Mouse (Mus musculus) urinary bladder, adult 18-20 months (tissue): ENCODE data around the gene Vps8.

Experiments
- DNase-seq, 2 experiments: peaks; one replicate each; pipeline ENCODE4 v3.0.0; 2022; ENCODE audit warnings: low spot score in 2 of 2, mixed read lengths in 2 of 2

The Vps8 gene

DNA sequence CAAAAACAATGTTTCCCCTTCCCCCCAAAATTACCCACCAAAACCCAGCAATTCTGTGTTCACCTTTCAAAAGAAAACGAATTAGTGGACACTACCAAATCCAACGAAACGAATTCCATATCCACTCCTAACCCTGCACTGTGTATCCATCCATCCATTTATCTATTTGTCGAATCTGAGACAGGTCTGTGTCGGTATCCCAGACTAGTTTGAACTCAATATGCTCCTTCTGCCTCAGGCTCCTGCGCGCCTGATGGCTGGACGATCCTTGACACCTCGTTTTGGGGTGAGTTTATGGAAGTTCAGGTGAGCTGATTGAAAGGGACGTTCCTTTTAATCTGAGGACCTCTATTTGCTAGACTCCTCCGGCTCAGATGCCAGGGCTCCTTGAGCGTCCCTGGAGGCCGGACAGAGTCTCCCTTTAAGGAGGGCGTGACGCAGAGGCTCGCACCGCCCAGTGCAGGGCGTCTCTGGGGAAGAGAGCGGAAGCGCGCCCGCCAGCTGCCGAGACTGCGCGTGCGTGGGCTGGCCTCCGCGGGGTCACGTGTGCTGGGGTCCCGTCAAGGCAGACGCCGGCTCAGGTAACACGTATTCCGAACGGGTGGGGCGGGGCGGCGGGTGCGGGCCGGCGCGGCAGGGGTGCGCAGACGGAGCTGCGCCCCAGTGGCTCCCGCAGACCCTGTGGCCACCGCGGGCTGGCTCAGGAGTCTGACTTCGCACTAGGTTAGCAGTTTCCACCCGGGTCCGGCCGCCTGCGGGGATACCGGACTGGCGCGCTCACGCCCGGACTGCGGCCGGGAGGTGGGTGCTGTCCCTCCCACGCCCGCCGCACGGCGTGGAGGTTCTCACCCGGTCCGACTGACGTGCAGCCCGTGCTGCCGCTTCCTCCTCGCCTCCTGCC is at the start of gene Vps8:
Gene Vps8 (plus strand): TSS at position 474 of the 901 bp plus-strand sequence.
- DNase-seq = peak; percentile 84 to 86

DNA sequence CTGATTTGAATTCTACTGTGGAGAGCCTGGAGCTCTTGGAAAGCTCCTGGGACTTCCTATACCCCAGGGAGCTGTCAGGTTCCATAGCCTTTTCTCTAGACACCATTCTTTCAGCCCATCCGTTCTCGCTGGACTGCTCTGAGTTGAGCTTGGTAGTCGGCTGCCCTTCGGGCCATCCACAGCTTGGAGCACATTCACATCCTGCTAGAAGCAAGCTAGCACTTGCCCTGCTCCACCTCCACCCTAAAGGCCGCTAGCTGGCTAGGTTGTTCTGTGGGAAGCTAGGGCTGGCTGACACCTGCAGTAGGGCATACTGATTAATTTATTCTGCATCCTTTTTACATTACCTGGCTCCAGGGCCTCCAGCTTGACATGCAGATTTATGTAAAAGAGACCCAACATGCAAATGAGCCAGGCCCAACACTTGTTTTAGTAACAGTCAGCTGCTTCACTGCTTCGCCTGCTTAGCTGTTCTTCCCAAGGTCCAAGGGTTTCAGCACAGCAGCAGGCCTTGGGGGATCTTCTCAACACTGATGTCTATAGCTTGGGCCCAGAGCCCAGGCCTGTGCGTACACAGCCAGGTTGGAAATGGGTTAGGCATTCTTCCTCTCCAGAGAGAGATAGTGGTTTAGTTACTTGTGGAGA is 49.5 kb upstream of the Vps8 start:
- DNase-seq = peak in 1 of 2 experiments; percentile 64

DNA sequence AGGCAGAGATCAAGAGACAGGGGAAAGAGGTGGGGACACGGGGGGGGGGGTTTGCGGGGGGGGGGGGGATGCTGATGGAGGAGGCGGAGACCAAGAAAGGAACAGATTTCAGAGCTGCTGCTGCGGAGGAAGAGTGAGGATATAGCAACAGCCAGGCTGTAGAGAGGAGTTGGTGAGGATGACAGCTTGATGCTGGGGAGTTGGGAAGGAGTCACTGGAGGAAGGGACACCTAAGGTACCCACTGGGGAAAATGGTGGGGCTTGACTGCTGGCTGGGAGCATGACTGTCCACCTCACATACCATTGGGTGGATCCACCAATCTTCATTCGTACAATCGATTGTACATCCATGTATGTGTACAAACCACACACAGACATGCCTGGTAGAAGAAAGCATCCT is 48.9 kb upstream of the Vps8 start:
- no peak for DNase-seq

DNA sequence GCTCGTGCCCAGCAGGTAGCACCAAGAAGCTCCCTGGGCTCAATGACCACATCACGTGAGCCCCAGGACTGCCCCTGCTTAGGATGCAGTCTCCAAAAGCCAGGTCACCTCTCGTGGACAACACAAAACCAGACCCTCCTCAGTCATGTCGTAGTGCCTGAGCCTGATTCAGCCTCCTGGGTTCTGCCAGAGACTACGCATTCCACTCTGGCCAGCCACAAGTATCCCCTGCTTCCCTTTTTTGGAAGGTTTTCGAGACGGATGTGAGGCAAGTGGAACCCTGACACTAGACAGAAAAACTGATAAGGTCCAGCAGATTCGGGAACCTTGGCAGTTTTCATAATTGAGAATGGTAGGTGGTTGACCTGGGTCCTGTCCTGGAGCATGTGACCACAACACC is 47.8 kb upstream of the Vps8 start:
- DNase-seq = no peak

DNA sequence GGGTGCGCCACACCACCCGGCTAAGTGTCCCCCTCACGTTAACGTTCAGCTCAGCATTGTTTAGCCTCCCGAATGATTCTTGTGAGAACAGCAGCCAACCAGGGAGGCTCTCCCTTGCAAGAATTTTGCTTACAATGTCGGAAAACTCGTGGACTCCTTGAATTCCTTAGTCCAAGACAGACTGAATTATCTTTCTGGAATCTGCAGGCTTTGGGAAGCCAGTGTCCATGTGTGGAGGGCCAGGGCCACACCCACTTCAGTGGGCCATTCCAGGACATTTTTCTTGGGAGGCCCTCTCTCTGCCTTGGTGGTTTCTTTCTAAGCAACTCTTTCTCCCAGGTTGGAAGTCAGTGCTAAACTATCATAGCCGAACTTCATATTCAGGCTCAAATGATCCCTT is 46.6 kb upstream of the Vps8 start:
- DNase-seq = no peak

DNA sequence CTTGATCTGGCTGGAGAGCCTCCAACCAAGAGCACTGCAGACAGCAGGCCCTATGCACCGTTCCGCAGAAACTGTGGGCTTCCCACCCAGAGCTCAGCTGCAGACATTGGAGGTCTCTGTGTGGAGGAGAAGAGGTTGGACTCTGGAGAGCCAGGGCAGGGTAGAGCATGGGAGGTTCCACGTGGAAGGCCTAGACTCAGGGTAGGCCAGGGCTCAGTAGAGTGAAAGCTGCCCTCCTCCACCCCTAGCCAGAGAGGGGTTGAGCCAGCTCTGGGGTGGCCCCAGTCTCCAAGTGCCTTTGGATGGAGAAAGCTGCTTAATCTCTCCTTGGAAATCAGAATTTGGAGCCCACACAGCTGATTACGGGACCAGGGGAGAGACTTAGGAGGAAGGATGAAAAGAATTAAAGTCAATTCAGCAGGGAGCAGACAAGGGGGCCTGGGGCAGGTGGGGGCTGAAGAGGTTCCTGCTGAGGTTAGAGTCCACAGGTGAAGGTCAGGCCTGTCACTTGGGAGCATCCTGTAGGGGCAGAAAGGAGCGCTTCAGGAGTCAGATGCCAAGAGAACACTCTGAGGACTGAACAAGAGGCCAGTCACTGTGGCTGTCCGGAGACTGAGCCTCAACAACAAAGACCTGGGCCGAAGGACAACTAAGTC is 45.8 kb upstream of the Vps8 start:
- no peak for DNase-seq

DNA sequence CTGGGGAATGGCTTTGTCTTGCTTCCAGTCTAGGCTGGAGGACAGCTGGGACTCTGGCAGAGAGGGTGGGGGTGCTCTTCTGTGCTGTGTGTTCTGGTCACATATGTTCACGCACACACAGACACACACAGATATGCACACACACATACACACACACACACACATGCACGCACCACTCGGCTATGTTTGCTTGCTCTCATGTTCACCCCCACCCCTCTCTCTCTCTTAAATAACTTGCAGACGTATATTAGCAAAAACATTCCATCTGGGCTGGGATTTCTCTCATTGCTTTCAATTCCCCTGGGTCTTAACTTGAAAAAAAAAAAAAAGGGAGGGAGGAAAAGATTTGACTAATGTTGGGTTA is 45.3 kb upstream of the Vps8 start:
- no peak for DNase-seq

DNA sequence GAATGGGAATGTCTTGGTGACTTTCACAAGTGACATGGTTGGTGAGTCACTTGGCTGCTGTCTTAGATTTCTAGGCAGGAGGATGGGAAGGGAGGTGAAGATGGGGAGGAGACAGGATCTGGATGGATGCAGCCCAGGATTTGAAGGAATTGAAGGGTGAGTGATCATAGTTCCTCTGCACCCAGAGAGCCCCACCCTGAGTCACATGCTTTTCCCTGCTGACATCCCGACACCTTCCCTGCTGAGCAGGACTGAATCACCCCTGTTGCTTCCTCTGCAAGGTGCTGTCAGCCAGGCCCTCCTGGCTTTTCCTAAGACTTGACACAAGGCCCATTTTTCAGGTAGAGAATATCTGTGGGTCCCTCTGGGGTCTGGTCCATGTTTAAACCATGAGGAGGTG is 41.4 kb upstream of the Vps8 start:
- DNase-seq = no peak

DNA sequence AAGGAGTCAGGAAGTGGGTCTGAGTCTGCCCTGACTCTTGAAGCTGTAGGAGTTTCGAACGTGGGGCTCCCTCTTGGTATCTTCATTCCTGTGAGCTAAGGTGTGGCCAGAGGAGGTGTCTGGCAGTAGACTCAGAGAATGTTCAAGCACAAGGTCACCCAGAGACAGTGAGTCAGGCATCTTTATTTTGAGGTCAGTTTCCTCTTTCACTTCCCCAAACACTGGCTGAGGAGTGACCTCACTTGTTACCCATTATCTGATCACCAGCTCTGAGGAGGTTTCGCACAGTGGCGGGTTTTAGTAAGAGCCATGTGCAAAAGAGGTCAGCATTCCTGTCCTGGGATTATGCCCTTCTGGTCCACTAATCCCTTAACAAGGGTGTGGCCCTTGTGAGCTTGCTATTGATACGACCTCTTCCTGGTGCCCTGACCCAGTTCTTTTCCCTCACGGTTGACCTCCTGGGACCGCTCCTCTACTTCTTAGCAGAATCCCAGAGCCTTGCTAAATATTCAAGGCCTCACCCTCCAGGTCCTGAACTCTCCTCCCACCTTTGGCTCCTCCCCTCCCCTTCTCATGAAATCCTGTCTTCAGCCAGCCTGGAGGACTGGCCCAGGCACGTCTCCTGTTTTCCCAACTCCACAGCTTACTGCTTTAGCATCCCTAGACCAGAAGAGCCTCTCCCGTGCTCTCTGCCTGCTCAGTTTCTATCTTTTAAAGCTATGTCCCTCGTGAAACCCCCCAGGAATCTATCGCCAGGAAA is 40.6 kb upstream of the Vps8 start:
- DNase-seq = peak in 1 of 2 experiments; percentile 52

DNA sequence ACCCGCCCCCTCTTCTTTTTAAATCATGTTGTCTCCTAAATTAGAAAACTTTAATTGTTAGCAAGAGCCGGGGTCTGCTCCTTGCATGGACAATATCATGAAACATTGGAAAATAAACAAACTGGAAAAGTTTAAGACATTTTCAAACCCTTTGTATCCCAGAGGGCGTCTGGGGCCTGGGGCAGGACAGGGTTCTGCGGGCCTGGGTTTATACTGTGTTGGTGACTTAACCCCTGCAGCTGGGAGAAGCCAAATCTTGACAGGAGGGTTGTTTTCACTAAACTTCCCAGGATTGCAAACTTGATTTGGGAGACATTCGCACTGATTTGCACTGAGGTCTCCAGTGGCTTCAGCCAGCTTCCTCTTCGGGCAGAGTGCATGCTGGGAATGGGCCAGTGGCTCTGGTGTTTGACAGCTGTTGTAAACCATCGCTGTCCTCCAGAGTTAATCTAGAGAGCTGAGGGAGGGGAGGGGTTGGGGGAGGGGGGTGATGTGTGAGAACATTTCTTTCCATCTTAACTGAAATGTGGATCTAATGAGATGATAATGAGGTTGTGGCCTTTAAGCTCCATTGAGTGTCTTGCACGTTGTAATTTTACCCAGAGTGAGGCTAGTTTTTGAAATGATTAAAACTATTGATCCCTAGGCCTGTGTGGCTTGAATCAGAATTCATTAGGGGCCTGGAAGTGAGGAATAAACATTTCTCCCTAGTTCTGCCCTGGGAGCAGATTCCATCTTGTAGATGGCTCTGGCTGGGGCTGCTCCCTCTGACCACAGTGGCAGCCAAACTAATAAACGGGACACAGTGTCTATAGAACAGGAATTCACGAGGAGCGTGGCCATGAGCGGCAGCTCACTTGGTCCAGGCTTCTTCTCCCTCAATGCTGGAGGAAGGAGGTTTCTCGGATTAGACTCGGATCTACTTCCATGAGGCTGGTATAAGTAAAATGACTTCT is 36.7 kb upstream of the Vps8 start:
- no peak for DNase-seq

DNA sequence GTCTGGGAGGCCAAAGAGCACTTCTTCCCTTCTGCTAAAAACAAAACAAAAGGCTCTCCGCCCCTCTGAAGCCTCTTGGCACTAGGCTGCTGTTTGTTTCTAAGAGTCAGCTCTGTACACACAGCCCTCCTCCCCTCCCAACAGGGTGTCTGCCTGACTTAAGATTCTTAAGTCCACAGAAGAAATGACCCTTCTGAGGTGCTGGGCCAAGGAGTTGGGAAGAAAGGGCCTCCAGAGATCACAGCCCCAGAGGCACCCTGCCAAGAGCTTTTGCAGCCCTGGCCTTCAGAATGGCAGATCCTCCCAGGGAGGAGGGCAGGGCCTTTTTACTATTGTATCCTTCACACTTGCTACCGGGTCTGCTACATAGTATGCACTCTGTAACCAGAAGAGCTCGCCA is 33.6 kb upstream of the Vps8 start:
- no peak for DNase-seq

DNA sequence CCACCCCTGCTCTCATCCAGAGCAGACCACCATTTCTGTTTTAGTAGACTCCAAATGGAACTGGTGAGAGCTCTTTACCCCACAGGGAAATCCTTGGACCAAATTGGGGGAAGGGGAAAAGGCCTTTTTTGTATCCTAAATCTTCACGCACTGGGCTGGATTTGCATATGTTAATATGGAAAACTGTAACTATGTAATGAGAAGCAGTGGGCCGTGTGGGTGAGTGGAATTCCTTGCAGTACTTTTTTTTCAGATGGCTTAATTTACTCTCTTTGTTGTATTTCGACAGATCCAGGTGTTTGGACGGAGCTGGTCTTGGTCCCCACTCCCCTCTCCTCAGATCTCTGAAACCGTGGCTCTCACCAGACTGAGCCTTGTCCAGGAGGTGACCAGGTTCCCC is 32.2 kb upstream of the Vps8 start:
- DNase-seq = no peak

DNA sequence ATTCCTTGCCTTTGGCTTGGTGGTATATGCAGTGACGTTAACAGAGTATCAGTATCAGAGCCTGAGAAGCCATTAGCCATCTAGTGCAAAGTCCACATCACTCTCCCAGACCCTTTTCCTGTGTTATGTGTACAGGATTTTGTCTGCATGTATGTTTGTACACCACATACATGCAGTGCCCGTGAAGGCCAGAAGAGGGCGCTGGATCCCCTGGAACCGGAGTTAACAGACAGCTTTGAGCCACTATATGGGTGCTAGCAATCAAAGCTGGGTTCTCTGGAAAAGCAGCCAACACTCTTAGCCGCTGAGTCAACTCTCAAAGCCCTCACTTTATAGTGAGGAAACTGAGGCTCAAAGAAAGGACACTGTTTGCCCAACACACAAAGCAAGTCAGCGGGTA is 30.8 kb upstream of the Vps8 start:
- DNase-seq = no peak

DNA sequence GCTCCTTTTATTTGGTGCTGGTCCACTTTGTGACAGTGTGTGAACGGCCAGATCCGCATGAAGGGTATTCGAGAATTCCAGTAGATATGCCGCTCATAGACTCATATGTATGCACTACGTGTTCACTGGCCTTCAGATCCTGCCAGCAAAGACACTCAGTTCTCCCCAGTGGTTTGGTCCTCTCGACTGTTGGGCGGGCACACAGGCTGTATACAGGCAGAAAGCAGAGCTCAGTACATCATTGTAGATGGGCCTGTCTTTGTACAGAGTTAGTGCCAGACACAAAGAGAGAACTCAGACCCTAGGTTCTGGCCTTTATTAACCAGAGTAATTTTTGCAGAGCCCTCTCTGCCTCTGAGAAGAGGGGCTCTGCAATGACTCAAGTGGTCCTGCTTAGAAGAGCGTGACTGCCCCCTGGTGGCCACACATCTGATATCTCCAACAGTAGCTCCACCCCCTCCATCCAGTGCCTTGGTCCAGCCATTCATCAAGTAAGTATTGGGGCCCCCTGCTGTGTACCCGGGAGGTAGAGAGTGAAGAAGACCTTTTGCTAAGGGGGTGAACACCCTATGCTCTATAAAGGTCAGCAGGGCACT is 30.3 kb upstream of the Vps8 start:
- peak; percentile 62 to 65 for DNase-seq

DNA sequence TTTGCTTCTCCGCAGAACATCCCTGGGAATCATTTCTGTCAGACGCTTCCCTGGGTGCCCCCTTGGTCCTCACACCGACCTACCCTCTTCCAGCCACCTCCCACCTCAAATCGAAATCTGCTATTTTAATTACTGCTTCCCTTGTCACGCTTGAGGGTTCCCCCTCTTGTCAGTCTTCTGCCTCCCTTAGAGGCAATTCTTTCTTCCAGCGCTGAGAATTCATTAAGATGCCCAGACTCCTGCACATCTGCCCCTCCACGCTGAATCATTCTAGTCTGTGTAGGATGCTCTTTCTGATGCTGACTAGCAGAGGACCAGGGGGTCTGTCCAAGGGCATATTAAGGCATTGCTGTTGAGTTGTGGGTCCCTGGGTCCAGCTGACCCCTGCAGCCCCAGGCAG is 27.4 kb upstream of the Vps8 start:
- no peak for DNase-seq

DNA sequence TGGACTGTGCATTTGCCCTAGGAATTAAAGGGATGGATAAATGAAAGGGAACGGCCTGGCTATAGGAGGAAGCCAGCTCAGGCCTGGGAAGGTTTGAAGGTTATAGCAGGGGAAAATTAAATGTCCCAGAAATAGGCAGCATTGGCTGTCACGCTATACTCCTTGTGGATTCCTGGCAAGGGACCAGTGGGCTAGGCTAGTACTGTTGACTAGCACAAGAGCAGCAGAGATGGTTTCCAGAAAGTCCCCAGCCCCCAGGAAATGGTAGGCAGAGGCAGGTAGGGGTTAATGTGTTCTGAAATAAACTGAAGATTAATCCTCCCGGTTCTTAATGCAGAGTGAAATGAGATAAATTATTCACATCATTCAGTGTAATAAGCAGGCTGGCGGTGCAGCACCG is 25.2 kb upstream of the Vps8 start:
- DNase-seq = no peak

DNA sequence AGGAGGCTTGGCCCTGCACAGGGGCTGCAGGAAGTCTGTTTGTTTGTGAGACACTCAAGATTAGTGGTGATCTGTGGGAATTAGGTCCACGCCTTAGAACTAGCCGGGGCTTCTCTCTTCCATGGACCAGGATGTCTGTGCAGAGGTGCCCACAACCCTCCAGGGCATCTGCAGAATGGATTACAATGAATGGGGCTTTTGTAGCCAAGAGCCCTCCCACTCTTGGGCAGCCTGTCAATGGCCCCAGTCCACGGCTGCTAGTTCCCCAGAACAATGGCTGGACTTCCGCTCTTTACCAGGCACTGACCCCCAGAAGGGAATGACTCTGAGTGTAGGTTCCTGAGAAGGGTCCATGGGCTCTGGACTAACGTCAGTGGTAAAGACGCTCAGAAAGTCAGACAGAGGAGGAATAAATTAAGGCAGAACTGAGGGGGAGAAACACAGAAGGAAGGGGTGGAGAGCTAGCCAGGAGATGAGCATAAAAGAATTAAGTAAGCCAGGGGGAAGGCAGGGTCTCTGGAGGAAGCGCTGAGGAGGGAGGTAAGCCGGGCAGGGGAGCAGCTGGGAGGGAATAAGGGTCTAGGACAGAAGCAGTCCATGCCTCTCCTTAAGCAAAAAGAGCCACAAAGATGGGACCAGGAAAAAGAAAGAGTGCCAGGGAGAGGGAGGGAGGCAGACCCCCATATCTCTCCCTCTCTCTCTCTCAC is 24.4 kb upstream of the Vps8 start:
- DNase-seq = no peak

DNA sequence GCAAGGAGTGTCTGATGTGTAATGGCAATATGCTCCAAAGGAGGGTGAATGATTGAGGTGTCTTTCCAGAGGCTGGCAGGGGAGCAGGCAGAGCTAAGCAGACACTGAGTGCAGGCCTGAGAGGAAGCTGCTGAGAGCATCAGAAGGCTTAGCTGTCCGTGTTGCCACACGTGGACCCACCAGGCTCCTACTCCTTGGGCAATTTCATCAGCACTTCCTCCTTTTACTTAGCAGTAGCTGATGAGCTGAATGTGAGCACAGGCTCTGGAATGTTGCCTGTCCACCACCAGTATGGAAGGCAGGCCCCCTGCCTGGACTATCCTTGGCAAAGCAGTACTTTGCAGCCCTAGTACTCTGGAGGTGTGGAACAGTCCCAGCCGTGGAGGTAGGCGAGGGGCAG is 23.0 kb upstream of the Vps8 start:
- DNase-seq = no peak

DNA sequence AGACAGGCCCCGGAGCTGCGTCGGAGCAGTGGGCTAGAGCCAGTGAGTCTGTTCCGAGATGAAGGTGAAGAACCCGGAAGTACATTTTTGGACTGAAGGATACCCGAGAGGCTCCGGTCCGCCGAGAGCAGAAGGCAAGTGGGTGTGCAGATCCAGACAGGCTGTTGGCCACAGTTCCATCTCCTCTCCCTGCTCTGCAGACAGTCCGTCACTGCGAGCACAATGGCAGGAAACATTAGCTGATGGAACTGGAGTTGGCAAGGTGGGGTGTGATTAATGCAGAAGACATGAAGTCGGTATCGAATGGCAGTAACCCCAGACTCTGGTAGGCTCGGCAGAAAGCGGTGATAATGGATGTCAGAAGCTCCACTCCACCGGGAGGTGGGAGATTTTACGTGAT is 20.9 kb upstream of the Vps8 start:
- DNase-seq = no peak

DNA sequence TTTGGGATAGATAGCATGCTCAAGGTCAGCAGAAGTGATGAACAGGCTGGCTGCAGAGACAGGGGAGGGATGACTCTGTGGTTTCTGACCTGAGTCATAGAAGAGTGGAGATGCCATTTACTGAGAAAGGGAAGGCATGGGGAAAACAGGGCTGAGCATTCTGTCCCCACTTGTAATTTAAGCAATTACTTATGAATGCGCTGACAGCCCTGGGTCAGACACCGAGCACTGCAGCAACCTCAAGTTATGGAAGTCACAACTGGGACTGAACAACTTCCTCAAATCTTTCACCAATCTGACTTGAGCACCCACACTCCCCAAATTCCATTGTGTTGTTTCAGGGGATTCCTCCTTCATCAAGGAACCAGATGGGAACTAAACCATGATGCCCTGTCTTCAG is 19.5 kb upstream of the Vps8 start:
- no peak for DNase-seq
